Mouse (Mus musculus) lung, embryonic 14.5 days (tissue): ENCODE measurements around the gene Zfp775. TPM values are rescaled to one million over a fixed set of nuclear protein-coding genes. Genes with fewer than 3 reads are reported as not detected.
A peak's percentile ranks its signal among the peaks of the same experiment; 100 is the strongest.

Experiments
- ATAC-seq: fragments of 200-750 bp; cut with Nextera tagmentation; 2 replicates; pipeline ENCODE4 v1.8.0; 2017; ENCODE audit warnings: mild to moderate bottlenecking, moderate TSS enrichment, moderate library complexity; ENCODE audit not compliant: insufficient read depth
- DNase-seq: peaks from one replicate; pipeline ENCODE4 v3.0.0-alpha.2; 2015
- H3K27ac ChIP-seq: fragments of 300-500 bp; sonication (generic); 2 replicates; pipeline ENCODE4 v1.5.1; 2014; ENCODE audit warnings: low read depth, mild to moderate bottlenecking, moderate library complexity
- H3K27me3 ChIP-seq: fragments of 300-500 bp; sonication (generic); 2 replicates; pipeline ENCODE4 v1.6.1; 2014; ENCODE audit warnings: low read length, control low read depth; ENCODE audit not compliant: insufficient read depth
- H3K36me3 ChIP-seq: fragments of 300-500 bp; sonication (generic); 2 replicates; pipeline ENCODE4 v1.6.1; 2014; ENCODE audit warnings: control low read depth; ENCODE audit not compliant: insufficient read depth
- H3K4me1 ChIP-seq: fragments of 300-500 bp; sonication (generic); 2 replicates; pipeline ENCODE4 v1.6.1; 2014; ENCODE audit warnings: antibody characterized with exemption, control low read depth; ENCODE audit not compliant: insufficient read depth
- H3K4me2 ChIP-seq: fragments of 300-500 bp; sonication (generic); 2 replicates; pipeline ENCODE4 v1.6.1; 2014; ENCODE audit warnings: mild to moderate bottlenecking
- H3K4me3 ChIP-seq: fragments of 300-500 bp; sonication (generic); 2 replicates; pipeline ENCODE4 v1.5.1; 2014; ENCODE audit warnings: low read depth, low read length
- H3K9ac ChIP-seq: fragments of 300-500 bp; sonication (generic); 2 replicates; pipeline ENCODE4 v1.6.1; 2014
- H3K9me3 ChIP-seq: fragments of 300-500 bp; sonication (generic); 2 replicates; pipeline ENCODE4 v1.6.1; 2016; ENCODE audit warnings: low read depth, low read length, control low read depth
- CTCF ChIP-seq: IDR thresholded peaks from 2 replicates; pipeline ENCODE4 v1.5.1; 2016; ENCODE audit warnings: antibody characterized with exemption, low read depth
- WGBS: fragments of 180-500 bp; shearing (Covaris S2); extraction: QIAGEN DNeasy Blood & Tissue Kit; methylation state at CpG from one replicate; pipeline ENCODE4 v1.1.7; 2014; 5-methylcytosine and 5-hydroxymethylcytosine counted together
- polyA plus RNA-seq: library from polyadenylated mRNA; unstranded; fragments of >200 nt; fragmentation: Nextera tagmentation; extraction: Ambion mirVana; gene quantifications from 2 replicates; pipeline ENCODE4 v1.2.1, GENCODE M21; 2014

Zfp775 gene
- polyA plus RNA-seq, 1 experiment from 2014 or later = 7.8 TPM

DNA sequence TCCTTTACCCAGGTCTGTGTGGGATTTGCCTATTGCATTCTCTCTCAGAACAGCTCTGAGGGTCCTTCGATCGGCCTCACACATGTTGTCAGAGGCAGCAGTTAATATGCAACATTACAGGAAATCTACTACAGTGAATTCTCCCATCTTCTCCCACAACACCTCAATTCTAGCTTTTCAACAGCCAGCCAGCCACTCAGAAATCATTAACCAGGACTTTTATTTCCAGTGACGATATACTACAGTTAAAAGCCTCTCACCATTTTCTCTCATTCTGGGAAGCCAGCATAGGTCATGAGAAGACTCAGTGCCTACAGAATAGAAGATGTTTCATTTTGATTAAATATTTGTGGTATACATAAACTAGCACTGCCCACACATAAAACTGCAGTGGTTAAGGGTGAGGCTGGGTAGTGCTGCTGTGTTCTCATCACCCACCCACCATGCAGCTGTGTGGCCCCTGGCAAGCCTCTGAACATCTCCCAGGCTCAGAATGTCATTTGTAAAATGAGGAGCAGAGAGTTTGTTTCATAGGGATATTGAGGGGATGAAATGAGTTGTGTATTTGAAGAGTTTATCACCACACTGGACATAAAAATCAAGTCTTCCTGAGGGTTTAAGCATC lies 10.5 kb upstream of the Zfp775 start:
- 85% methylated on average over 3 of the region's 3 CpGs for WGBS
- H3K36me3 ChIP-seq = peaks cover 12% of the 10 kb centered on the region

DNA sequence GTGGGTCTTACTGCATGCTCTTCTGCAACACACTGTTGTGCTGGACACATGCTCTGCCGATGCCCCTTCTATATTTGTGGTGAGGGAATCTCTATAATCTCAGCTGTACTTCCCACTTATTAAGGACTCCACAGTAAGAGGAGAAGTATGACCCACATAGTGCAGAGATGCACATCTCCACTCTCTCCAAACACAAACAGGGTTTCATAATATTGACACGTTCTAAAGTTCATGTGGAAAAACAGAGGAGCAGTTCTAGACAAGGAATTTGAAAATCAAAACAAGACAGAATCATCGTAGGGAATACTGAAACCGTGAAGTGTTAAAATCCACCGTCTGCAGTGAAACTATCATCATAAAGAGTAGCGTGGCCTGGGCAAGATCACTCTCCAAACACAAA lies 10.0 kb upstream of the Zfp775 start:
- H3K9me3 ChIP-seq = peaks cover 10% of the 10 kb centered on the region
- 87% methylated on average over 6 of the region's 6 CpGs for WGBS
- ATAC-seq = no peak
- DNase-seq = no peak
- H3K4me2 ChIP-seq = no peak overlapping the region
- H3K4me1 ChIP-seq = peaks cover 10% of the 10 kb centered on the region; the same call in 1 of the 2 replicates
- no peak for TF ChIP-seq CTCF
- H3K36me3 ChIP-seq = peaks cover 17% of the 10 kb centered on the region
- no peak overlapping the region for H3K9ac ChIP-seq
- no peak overlapping the region for H3K27ac ChIP-seq
- H3K27me3 ChIP-seq = no peaks in the 10 kb centered on the region
- no peak overlapping the region for H3K4me3 ChIP-seq

More for the DNA sequence above, 10.5 kb upstream of the Zfp775 start:
- no peak for TF ChIP-seq CTCF
- Histone ChIP-seq H3K9me3 (peaks cover 4% of the 10 kb centered on the region; the same call in 1 of the 2 replicates), H3K4me3 (no peak overlapping the region), H3K4me1 (peaks cover 10% of the 10 kb centered on the region; the same call in 1 of the 2 replicates), H3K27me3 (no peaks in the 10 kb centered on the region), H3K4me2 (no peak overlapping the region), H3K27ac (no peak overlapping the region), H3K9ac (no peak overlapping the region)
- ATAC-seq (no peak), DNase-seq (no peak)

GRCm38 (mm10) chr6:48593158-48594042 lies 8.5 kb upstream of the Zfp775 start, which contains the start of the genes Repin1 and Gm44965:
Gene Repin1, plus strand, starts transcription at chr6:48593883.
Gene Gm44965, plus strand, starts transcription at chr6:48593941.
- peak within 1 kb of the TSS; percentile 76 for H3K4me2 ChIP-seq
- peak within 1 kb of the TSS; percentile 83 for H3K4me3 ChIP-seq
- peaks cover 10% of the 10 kb centered on the region; the same call in 1 of the 2 replicates for H3K4me1 ChIP-seq
- peak within 1 kb of the TSS; percentile 84 for H3K9ac ChIP-seq
- peak within 1 kb of the TSS; percentile 85 for H3K27ac ChIP-seq
- H3K27me3 ChIP-seq = no peaks in the 10 kb centered on the region
- TF ChIP-seq CTCF = peak; percentile 55
- H3K36me3 ChIP-seq = peaks cover 33% of the 10 kb centered on the region
- WGBS = 5% methylated on average over 45 of the region's 45 CpGs
- peak; percentile 90 for ATAC-seq
- peak; percentile 91 for DNase-seq
- H3K9me3 ChIP-seq = peaks cover 24% of the 10 kb centered on the region

DNA sequence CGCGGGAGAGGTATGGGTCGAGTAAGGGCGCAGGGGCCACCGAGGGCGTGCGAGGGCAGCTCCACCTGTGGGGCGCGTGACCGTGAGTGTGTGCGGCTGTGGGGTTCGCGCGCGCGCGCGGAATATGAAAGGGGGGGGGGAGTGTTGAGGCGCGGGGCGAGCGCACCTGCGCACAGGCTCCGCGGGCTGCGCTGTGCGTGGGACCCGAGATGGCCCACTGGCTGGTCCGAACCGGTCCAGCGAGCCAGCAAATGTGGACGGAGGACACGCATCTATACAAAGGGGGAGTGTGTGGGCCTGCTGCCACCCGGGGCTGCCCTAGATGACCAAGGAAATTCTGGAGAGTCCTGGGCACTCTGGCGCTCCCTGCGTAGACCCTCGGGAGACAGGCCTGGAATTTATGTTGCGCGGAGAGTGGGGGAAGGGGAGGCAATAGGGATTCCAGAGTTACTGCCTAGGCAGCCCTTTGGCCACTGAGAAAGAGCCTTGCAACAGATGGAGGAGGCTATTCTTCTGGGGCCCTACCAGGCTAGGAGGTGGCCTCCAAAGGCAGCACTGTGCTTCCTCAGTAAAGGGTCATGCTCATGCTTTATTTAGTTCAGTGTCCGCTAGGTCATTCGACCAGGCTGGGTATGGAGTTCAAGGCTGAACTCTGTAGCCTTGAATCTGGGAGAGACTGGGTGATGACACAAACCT lies 7.7 kb upstream of the Zfp775 start:
- peaks cover 24% of the 10 kb centered on the region for H3K9me3 ChIP-seq
- H3K9ac ChIP-seq = peak overlapping the region; percentile 84
- no peak for TF ChIP-seq CTCF
- WGBS = 2% methylated on average over 41 of the region's 41 CpGs
- no peaks in the 10 kb centered on the region for H3K27me3 ChIP-seq
- H3K4me1 ChIP-seq = peaks cover 10% of the 10 kb centered on the region; the same call in 1 of the 2 replicates
- ATAC-seq = peak; percentile 53
- H3K4me2 ChIP-seq = peak overlapping the region; percentile 76
- H3K27ac ChIP-seq = peak overlapping the region; percentile 85
- peak; percentile 70 for DNase-seq
- peak overlapping the region; percentile 83 for H3K4me3 ChIP-seq
- peaks cover 40% of the 10 kb centered on the region for H3K36me3 ChIP-seq

GRCm38 (mm10) chr6:48595278-48595677 lies 6.6 kb upstream of the Zfp775 start:
- peaks cover 24% of the 10 kb centered on the region for H3K9me3 ChIP-seq
- peak overlapping the region; percentile 76 for H3K4me2 ChIP-seq
- TF ChIP-seq CTCF = no peak
- H3K9ac ChIP-seq = no peak overlapping the region
- DNase-seq (no peak), ATAC-seq (no peak)
- 46% methylated on average over 1 of the region's 1 CpGs for WGBS
- no peaks in the 10 kb centered on the region for H3K27me3 ChIP-seq
- peak overlapping the region; percentile 83; the same call in 1 of the 2 replicates for H3K4me3 ChIP-seq
- H3K4me1 ChIP-seq = peaks cover 10% of the 10 kb centered on the region; the same call in 1 of the 2 replicates
- peaks cover 51% of the 10 kb centered on the region for H3K36me3 ChIP-seq
- H3K27ac ChIP-seq = no peak overlapping the region

DNA sequence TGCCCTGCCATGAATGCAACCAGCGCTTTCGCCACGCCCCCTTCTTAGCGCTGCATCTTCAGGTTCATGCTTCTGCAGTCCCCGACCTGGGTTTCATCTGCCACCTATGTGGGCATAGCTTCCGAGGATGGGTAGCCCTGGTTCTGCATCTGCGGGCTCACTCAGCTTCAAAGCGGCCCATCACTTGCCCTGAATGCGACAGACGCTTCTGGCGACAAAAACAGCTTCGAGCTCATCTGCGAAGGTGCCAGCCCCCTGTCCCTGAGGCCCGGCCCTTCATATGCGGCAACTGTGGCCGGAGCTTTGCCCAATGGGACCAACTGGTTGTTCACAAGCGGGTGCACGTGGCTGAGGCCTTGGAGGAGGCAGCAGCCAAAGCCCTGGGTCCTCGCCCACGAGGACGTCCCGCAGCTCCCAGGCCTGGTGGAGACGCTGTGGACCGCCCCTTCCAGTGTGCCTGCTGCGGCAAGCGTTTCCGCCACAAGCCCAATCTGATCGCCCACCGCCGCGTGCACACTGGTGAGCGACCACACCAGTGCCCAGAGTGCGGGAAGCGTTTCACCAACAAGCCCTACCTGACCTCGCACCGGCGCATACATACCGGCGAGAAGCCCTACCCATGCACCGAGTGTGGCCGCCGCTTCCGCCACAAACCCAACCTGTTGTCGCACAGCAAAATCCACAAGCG lies 5.2 kb upstream of the Zfp775 start:
- H3K36me3 ChIP-seq = peaks cover 51% of the 10 kb centered on the region
- TF ChIP-seq CTCF = no peak
- H3K4me2 ChIP-seq = no peak overlapping the region
- H3K27me3 ChIP-seq = no peaks in the 10 kb centered on the region
- ATAC-seq = no peak
- no peak overlapping the region for H3K4me3 ChIP-seq
- H3K27ac ChIP-seq = no peak overlapping the region
- H3K9ac ChIP-seq = no peak overlapping the region
- WGBS = 94% methylated on average over 45 of the region's 45 CpGs
- peaks cover 10% of the 10 kb centered on the region; the same call in 1 of the 2 replicates for H3K4me1 ChIP-seq
- no peak for DNase-seq
- H3K9me3 ChIP-seq = peaks cover 24% of the 10 kb centered on the region
